Mouse (Mus musculus) forebrain, embryonic 14.5 days (tissue): Measurements from ENCODE around the gene Olfr829. TPM values are rescaled to one million over a fixed set of nuclear protein-coding genes. Genes with fewer than 3 reads are reported as not detected.
"Not testable (repeated sequence)": the region's sequence is repeated elsewhere in the genome, so short reads cannot be mapped to it uniquely, and the experiment has no call there.

ENCODE experiments used
- ATAC-seq: fragments of 200-750 bp; cut with Nextera tagmentation; 2 replicates; pipeline ENCODE4 v1.8.0; 2017; ENCODE audit warnings: mild to moderate bottlenecking, moderate library complexity
- DNase-seq: peaks from one replicate; pipeline ENCODE4 v3.0.0-alpha.2; 2015; ENCODE audit warnings: low spot score
- H3K27ac ChIP-seq: fragments of 300-500 bp; sonication (generic); 2 replicates; pipeline ENCODE4 v1.5.1; 2014; ENCODE audit warnings: low read depth, mild to moderate bottlenecking, control low read depth, low read length, moderate library complexity
- H3K27me3 ChIP-seq: fragments of 300-500 bp; sonication (generic); replicated peaks from 2 replicates; pipeline ENCODE4 v1.6.1; 2014; ENCODE audit warnings: low read length, control low read depth, mixed read lengths; ENCODE audit not compliant: control insufficient read depth, insufficient read depth
- H3K36me3 ChIP-seq: fragments of 300-500 bp; sonication (generic); 2 replicates; pipeline ENCODE4 v1.6.1; 2014; ENCODE audit warnings: low read length, control low read depth; ENCODE audit not compliant: control insufficient read depth, insufficient read depth
- H3K4me1 ChIP-seq: fragments of 300-500 bp; sonication (generic); 2 replicates; pipeline ENCODE4 v1.6.1; 2014; ENCODE audit warnings: antibody characterized with exemption, low read length, control low read depth; ENCODE audit not compliant: control insufficient read depth, insufficient read depth
- H3K4me2 ChIP-seq: fragments of 300-500 bp; sonication (generic); 2 replicates; pipeline ENCODE4 v1.6.1; 2014; ENCODE audit warnings: mild to moderate bottlenecking, control low read depth, low read length
- H3K4me3 ChIP-seq: fragments of 300-500 bp; sonication (generic); 2 replicates; pipeline ENCODE4 v1.5.1; 2014; ENCODE audit warnings: low read depth, low read length, control low read depth
- H3K9ac ChIP-seq: fragments of 300-500 bp; sonication (generic); 2 replicates; pipeline ENCODE4 v1.6.1; 2014; ENCODE audit warnings: mild to moderate bottlenecking, low read length, control low read depth, moderate library complexity
- H3K9me3 ChIP-seq: fragments of 300-500 bp; sonication (generic); replicated peaks from 2 replicates; pipeline ENCODE4 v1.6.1; 2016; ENCODE audit warnings: low read length, control low read depth, mixed read lengths; ENCODE audit not compliant: control insufficient read depth
- WGBS: fragments of 180-500 bp; shearing (Covaris S2); extraction: QIAGEN DNeasy Blood & Tissue Kit; methylation state at CpG from one replicate; pipeline ENCODE4 v1.1.7; 2014; 5-methylcytosine and 5-hydroxymethylcytosine counted together
- polyA plus RNA-seq: library from polyadenylated mRNA; unstranded; fragments of >200 nt; fragmentation: Nextera tagmentation; extraction: Ambion mirVana; gene quantifications from 2 replicates; pipeline ENCODE4 v1.2.1, GENCODE M21; 2014

The Olfr829 gene
- not detected in 2 replicates for polyA plus RNA-seq

- Histone ChIP-seq H3K9ac (no peak within 1 kb of the TSS), H3K27me3 (no peaks in the 10 kb centered on the region), H3K4me3 (no peak within 1 kb of the TSS), H3K4me2 (no peak within 1 kb of the TSS), H3K9me3 (no peaks in the 10 kb centered on the region), H3K36me3 (no peaks in the 10 kb centered on the region), H3K27ac (no peak within 1 kb of the TSS), H3K4me1 (no peaks in the 10 kb centered on the region)
- DNase-seq, result no peak
- no peak for ATAC-seq
- 71% methylated on average over 1 of the region's 1 CpGs for WGBS
These were observed at the start of gene Olfr829 for GRCm38 (mm10) chr9:18854633-18855032. Gene Olfr829 (plus strand): TSS chr9:18854933.

- Histone ChIP-seq H3K9ac (no peak within 1 kb of the TSS), H3K4me1 (no peaks in the 10 kb centered on the region), H3K27me3 (no peaks in the 10 kb centered on the region), H3K4me3 (no peak within 1 kb of the TSS), H3K36me3 (no peaks in the 10 kb centered on the region), H3K27ac (no peak within 1 kb of the TSS), H3K4me2 (no peak within 1 kb of the TSS), H3K9me3 (no peaks in the 10 kb centered on the region)
- ATAC-seq (no peak), DNase-seq (no peak)
These were observed 35.3 kb upstream of the Olfr829 start, which contains the start of gene Olfr828 for GRCm38 (mm10) chr9:18819426-18819825. Gene Olfr828 (minus strand): TSS chr9:18819526.

- H3K4me2 ChIP-seq, result no peak within 1 kb of the TSS
- no peaks in the 10 kb centered on the region for H3K36me3 ChIP-seq
- no peak within 1 kb of the TSS for H3K4me3 ChIP-seq
- no peaks in the 10 kb centered on the region for H3K27me3 ChIP-seq
- no peak for DNase-seq
- no peaks in the 10 kb centered on the region for H3K4me1 ChIP-seq
- ATAC-seq, result no peak
- no peaks in the 10 kb centered on the region for H3K9me3 ChIP-seq
- no peak within 1 kb of the TSS for H3K9ac ChIP-seq
- no peak within 1 kb of the TSS for H3K27ac ChIP-seq
These were observed 19.7 kb downstream of the Olfr829 start, which contains the start of gene Olfr830 for GRCm38 (mm10) chr9:18874393-18874792. Gene Olfr830 (plus strand): TSS chr9:18874693.

- not testable (repeated sequence) for H3K27ac ChIP-seq, H3K36me3 ChIP-seq, DNase-seq, H3K27me3 ChIP-seq, H3K4me1 ChIP-seq, H3K9me3 ChIP-seq, ATAC-seq, H3K4me3 ChIP-seq, H3K9ac ChIP-seq, H3K4me2 ChIP-seq
- WGBS, result 75% methylated on average over 2 of the region's 2 CpGs
These were observed 53.0 kb downstream of the Olfr829 start for GRCm38 (mm10) chr9:18907699-18908098.

Other genes with a start within 250 kb of the Olfr829 start
- gene Muc16, start 180.4 kb upstream of the Olfr829 start, polyA plus RNA-seq, result not detected in 2 replicates
- not detected in 2 replicates for gene Olfr24, start 90.9 kb upstream of the Olfr829 start, polyA plus RNA-seq
- gene Olfr828, start 35.4 kb upstream of the Olfr829 start, polyA plus RNA-seq, result not detected in 2 replicates
- gene Olfr830, start 19.8 kb downstream of the Olfr829 start, polyA plus RNA-seq, result not detected in 2 replicates
- gene Olfr832, start 82.2 kb downstream of the Olfr829 start, polyA plus RNA-seq, result not detected in 2 replicates
- gene Olfr834, start 133.1 kb downstream of the Olfr829 start, polyA plus RNA-seq, result not detected in 2 replicates
- not detected in 2 replicates for gene Olfr835, start 177.8 kb downstream of the Olfr829 start, polyA plus RNA-seq